Mouse (Mus musculus) spleen, postnatal 14 days (tissue): ENCODE measurements around the gene Rtl10.

Source experiments
- DNase-seq, 2 experiments: peaks; one replicate each; pipeline ENCODE4 v3.0.0; 2021 to 2022; ENCODE audit warnings: low spot score in 2 of 2

Gene Rtl10

DNA sequence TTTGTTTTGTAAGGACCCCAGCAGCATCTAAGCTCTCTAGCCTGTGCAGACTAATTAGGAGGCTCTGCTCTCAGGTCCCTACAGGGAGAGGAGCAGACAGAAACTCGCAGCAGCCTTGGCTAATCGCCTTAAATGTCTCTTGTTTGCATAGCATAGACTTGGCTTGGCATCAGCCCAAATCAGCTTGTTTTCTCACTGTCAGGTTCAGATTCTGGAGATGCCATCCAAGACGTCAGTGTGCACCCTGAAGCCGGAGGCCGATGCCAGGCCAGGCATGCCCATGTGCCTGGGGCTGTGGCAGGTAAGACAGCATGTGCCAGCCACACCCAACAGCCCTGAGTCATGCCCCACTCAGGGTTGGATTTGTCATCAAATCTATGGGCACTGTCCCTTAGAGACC, 49.2 kb downstream of the Rtl10 start:
- no peak for DNase-seq
